Mouse (Mus musculus): ENCODE measurements around the gene Pde7b.
"Not testable (repeated sequence)": the region's sequence is repeated elsewhere in the genome, so short reads cannot be mapped to it uniquely, and the experiment has no call there.

The Pde7b gene

DNA sequence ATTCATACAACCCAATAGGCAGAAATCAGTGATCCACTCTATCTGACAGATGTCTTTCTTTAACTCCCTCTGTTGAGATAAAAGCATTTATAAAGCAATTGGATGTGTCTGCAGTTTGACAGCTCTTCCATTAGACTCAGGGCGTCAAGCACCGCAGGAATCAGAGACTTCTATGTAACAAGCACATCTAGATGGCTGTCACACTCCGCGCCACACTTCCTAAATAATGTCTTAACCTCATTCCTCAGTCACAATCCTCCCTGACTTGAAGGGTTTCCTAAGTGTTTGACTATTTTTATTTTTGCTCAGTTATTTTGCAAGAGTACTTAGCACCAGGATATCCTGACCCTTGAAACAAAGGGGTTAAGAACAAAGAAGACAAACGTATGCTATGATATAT lies 174.7 kb downstream of the Pde7b start:
- no peak for DNase-seq (ENCODE audit: low spot score in 2 of 2)

DNA sequence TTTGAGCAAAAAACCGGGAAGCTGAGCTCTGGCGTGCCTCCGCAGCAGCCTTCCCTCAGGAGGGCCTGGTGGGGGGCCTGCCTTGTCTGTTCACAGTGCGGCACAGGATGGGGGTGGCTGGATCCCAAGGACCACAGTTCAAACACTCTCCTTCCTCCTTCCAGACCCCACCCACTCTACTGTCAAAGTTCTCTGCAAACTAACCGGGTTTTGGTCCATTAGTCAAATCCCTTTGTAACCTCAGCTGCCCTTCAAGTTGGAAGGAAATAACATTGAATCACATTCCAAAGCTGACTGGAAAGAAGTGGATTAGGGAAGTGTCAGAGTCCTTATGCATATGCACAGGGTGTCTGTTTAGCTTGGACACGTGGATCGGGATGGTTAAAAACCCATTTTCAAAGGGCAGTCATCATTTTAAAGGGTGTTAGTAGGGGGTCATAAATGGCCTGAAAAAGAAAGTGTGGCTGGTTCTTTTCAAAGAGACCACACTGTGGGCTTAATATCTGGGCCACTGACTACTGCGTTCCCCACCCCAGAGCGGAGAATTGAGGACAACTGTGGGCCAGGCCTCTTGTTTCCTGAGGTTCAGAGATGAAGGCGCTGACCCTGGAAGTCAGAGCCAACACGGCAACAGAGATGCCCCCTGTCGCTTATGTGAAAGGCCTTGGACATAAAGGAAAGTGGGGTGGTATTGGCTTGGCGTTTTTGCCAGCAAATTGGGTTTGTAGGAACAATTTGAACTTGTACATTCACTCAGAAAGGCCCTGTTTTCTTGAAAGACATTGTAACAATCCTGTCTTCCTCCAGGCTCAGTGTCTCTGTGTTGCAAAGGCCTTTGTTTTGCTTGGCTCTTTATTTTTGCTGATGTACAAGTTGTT lies 175.8 kb downstream of the Pde7b start:
- DNase-seq (ENCODE audit: low spot score in 2 of 2) = no peak

DNA sequence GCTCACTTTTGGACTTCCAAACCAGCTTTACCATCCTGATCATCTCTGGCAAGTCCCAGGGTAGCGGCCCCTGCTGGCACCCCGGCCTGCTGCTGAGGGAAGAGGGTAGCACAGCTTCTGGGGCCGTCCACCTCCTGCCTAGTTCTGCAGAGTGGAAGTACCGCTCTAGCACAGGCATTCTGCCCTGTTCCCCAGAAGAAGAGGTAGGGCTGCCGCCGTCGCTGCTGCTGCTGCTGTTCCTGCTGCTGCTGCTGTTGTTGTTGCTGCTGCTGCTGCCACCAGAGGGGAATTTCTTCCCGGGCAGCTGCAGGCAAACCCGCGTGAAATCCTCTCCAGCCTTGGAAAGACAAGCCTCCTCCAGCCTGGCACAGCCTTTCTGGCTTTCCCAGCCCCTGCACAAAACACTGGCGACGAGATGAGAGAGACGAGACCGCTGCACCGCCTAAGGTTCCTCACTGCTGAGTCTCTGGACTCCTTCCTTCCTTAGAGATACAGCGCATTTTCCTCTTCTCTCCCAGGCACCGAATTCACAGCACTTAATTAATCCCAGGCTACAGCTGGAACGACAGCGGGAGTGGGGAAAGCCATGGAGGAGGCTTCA lies 176.8 kb downstream of the Pde7b start:
- peak in 1 of 2 experiments; percentile 22 for DNase-seq (ENCODE audit: low spot score in 2 of 2)

DNA sequence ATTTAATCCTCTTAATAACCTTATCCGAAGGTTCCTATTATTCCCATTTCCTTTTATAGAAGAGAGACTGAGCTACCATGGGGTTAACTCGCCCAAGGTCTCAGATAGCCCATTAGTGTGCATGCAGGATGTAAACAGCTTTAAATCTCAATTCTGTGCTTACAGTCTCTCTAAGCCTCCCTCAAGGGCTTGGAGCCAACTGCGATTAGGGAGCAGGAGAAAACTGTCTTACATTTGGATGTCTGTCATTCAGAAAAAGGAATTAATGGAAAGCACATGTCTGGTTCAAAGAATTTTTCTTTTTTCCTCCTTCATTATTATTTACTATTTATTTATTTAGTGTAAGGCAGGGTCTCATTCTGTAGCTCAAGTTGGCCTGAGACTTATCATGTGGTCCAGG lies 181.8 kb downstream of the Pde7b start:
- DNase-seq (ENCODE audit: low spot score in 2 of 2) = no peak

DNA sequence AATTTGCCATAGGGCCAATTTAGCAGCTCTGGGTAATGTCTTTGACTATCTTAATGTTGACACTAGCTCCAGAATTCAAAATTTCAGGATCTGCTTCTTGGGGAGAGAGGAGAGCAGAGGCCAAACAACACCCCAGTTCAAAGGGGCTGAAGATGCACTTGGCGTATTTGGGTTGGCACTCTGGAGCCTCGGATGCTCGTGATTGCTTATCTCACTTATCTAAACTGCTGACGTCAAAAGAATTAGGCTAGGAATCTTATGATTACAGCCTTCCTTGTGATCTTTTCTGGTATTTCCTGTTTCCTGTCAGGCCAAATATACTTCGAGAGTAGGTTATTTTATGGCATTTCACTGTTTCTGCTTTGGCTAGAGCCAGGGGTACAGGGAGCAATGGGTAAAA lies 191.1 kb downstream of the Pde7b start:
- DNase-seq (ENCODE audit: low spot score in 2 of 2) = no peak

DNA sequence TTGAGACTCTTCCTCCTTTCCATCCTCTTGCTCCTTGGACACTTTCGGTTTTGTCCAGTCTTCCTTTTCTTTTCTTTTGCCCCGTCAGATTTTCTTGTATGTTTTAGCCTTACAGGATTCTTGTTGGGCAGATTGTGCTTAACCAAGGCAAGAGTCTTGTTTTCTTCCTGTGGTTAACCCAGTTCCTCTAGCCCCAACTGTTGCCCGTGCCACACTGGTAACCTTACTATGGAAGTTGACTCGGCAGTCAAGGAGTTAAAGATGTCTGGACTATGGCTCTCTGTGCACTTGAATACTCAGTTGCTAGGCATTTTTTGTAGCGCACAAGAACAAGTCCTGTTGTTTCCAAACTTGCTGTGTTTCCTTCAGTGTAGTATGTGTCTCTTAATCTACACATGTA lies 193.0 kb downstream of the Pde7b start:
- DNase-seq (ENCODE audit: low spot score in 2 of 2) = no peak

DNA sequence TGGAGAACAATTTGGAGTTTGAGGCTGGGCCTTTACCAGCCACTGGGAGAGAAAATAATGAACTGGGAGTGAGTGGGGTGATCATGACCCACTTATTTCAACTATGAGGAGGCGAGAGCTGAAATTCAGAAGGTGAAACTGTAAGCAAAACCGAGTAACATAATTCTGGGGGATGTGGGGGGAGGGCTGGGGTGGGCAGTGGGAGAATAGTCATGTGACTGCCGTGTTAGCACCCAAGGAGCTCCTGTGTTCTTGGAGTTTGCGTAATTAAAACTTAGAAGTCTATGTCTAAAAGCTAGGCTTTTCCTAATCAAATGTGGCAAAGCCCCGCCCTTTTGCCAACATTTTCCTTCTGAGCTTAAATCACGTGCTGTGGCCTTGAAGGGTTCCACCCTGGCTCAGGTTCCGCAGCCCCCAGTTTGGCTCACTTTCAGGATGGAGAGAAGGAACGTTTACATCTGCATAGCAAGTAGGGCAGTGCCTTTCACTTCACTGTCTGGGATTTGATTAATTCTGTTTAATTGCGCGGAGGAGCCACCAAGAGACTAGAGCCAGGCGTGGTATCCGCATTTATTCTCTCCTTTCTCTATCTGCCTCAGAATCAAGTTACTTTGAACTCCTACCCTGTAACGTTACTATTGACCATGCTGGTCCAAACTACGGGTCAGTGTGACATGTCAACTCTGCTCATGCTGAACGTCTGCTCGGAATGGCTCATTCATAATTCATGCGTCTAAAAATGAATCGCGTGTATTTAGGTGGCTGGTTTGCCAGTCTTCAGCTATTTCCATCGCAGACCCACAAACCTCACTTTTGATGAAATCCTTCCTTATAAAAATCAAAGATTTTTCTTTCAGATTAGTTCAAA lies 196.1 kb downstream of the Pde7b start:
- DNase-seq (ENCODE audit: low spot score in 2 of 2) = no peak

DNA sequence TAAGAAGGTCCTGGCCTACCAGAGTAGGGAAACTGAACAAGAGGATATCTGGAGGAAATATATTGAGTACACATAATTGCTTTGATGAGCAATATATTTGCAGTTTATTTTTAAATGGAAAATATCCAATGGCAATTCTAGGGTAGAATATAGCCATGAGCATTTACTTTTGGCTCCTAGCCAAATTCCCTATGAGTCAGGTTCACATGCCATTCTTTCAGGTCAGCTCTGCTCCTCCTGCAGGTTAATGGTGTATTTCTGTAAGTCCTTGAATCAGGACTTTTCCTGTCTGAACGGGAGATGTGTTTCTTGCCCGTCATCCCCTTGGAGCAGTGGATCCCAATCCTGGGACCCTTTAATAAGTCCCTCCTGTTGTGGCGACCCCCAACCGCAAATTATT lies 197.1 kb downstream of the Pde7b start:
- DNase-seq (ENCODE audit: low spot score in 2 of 2) = no peak

DNA sequence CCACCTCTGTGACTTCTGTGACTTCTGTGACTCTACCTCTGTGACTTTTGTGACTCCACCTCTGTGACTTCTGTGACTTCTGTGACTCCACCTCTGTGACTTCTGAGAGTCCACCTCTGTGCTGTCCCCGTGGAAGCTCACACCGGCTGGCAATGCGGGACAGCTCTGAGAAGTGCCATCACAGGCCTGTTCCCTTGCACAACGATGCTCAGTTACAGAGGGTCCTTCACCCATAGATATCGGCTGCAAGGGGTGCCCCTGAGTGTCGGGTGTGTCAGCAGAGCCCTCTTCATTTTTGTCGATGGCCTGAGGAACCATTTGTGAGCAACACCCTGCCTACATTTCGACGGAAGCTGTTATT lies 206.4 kb downstream of the Pde7b start:
- no peak for DNase-seq (ENCODE audit: low spot score in 2 of 2)

DNA sequence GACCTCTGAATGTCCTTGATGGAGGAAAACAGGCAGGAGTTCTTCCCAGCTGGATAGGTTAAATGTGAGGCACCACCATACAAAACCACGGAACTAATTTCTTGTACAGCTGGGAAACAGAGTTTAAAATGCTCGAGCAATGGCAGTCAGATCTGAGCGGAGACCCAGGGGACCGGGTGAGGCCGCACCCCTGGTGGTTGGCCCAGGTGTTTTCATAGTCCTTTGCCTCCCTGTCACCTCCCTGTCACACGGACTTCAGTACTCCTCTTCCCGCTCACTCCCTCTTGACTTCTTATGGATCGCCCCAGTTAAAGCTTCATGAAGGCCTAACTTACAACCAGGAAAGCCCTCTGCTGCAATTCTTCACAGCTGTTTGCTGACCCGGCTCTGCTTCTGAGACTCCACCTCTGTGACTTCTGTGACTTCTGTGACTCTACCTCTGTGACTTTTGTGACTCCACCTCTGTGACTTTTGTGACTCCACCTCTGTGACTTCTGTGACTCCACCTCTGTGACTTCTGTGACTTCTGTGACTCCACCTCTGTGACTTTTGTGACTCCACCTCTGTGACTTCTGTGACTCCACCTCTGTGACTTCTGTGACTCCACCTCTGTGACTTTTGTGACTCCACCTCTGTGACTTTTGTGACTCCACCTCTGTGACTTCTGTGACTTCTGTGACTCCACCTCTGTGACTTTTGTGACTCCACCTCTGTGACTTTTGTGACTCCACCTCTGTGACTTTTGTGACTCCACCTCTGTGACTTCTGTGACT lies 206.9 kb downstream of the Pde7b start:
- DNase-seq (ENCODE audit: low spot score in 2 of 2) = not testable (repeated sequence)

DNA sequence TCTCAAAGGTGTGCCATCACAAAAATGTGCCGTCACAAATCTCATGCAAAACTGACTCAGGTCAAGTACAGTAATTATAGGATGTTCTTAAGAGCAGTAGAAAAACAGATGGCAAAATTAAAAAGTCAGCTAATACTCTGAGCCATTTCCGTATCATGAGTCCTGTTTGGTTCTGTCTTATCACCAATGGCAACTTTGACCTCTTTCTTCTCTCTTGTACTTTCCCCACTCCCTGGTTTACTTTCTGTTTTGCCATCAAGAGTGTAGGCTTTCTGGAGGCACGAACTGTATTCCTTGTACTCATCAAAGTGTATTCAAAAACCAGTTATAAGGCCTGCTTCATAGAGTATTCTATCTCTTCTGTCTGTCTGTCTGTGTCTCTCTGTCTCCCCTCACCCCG lies 211.0 kb downstream of the Pde7b start:
- DNase-seq (ENCODE audit: low spot score in 2 of 2) = no peak

DNA sequence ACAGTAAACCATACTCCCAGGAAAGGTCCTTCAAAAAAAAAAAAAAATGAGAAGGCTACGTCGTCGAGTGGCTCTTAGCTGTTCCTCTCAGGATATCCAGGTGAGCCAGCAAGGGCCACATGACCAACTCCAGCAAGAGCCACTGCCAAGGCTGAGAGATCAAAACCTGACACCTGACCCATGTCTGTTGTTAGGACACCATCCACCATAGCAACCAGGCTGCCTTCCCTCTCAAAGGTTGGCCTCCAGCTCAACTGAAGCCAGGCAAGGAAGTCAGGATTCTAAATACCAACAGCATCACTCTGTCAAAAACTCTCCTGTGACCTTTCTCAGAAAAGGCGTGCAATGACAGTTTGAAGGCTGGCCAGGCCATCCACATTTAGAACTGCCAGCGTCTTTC lies 211.4 kb downstream of the Pde7b start:
- DNase-seq (ENCODE audit: low spot score in 2 of 2) = no peak

DNA sequence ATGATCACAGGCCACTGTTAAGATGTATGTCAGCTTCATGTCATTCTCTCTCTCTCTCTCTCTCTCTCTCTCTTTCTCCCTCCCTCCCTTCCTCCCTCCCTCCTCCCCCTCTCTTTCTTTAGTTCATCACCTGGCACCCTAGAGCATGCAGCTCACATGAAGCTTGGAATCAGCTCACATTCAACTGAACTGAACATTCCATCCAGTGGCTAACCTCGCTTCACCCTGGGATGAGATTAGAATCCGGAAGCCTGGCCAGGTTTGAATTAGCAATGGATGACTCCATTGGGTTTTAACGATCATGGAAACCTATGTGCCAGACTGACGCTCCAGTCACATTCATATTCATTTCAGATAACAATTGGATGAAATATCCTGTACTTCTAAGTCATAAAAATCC lies 215.1 kb downstream of the Pde7b start:
- no peak for DNase-seq (ENCODE audit: low spot score in 2 of 2)

DNA sequence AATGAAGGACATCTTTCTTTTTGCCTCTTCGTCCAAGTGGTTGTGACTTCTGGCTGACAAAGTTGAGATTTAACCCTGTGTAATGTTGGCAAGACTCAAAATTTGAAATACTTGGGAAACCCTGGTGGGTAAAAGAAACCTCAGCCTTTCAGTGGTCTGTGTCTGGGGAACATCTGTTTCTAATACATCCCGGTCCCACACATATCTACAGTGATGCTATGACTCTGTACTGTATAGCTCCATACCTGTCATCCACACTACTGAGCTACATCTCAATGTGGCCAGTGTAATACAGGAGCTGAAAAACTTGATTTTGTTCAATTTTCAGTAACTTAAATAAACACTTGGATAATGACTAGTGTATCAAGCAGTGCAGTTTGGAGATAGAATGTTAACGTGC lies 216.4 kb downstream of the Pde7b start:
- no peak for DNase-seq (ENCODE audit: low spot score in 2 of 2)

DNA sequence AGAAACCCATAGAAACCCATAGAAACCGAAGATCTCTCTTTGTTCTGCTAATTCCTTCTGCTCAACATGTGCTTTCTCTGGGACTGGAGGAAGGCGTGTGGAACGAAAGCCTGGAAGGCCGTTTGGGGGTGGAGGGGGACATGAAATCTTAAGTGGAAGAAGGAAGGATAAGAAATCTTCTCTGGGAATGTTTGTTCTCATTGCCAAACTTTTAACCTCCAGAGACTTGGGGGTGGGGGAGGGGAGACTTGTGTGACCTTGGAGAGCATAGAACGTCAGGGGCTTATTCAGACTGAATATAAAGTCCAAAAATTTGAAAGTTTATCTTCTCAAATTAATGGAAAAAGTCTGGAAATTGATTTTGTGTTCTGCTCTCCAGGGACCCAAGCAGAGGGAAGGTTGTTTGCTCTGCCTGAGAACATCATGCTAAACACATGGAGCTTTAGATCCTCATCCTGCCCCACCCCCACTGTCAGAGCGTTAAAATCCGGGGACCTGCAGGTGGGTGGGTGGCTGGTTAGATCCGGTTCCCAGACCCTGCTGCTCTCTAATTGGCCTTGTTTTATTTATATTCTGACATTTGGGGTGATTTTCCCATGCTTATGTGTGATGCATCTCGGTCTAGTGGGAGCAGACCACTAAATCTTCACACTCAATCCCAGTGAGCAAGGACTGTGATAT lies 217.0 kb downstream of the Pde7b start:
- no peak for DNase-seq (ENCODE audit: low spot score in 2 of 2)

DNA sequence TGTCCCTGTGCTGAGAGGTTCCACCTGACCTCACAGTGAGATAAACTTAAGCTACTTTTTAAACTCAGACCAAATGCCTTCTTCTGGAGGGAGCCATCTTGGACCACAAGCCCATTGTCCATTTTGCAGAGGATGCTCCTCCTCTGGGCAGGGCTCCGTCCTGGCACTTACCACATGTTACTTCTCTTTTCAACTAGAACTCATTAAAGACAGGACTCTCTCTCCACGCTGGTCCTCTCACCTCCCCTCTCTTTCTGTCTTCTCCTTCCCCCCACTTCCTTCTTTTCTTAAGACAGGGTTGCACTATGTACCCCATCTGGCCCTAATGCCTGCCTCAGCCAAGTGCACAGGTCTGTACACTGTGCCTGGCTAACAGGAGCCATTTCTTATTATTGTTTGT lies 217.8 kb downstream of the Pde7b start:
- DNase-seq (ENCODE audit: low spot score in 2 of 2) = no peak

DNA sequence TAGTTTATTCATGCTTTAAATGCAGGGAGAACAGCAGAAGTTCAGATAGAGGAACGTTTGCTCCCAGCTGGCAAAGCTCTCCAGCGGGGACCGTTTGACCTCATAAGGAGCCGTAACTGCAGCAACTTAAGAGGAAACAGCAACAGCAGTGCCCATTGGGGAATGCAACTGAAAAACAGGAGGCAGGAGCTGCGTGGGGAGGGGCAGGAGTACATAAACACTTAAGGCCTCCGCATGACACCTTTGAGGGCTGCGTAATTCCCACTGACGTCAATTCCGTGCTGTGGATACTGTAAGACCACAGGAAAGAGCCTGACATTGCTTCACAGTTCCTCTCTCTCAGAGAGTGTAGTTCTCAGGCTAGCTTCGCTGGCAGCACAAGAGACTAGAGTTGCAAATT lies 219.4 kb downstream of the Pde7b start:
- no peak for DNase-seq (ENCODE audit: low spot score in 2 of 2)

DNA sequence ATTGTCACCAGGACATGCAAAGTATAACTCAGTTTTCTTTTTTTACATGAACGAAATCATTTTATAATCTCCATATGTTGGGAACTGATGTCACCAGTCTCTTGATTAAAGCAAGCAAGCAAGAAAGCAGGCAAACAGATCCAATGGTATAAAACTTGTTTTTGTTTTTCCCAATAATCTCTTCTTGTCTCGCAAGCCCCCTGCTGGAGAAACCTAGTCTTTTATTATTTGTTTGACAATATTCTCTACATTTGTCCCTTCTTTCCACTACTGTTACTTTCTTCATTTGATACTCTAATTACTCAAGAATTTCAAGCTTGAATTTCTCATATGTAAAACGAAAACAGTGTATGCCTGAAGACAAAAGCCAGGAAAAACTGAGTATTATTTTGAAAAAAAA lies 220.1 kb downstream of the Pde7b start:
- peak in 1 of 2 experiments; percentile 11 for DNase-seq (ENCODE audit: low spot score in 2 of 2)

DNA sequence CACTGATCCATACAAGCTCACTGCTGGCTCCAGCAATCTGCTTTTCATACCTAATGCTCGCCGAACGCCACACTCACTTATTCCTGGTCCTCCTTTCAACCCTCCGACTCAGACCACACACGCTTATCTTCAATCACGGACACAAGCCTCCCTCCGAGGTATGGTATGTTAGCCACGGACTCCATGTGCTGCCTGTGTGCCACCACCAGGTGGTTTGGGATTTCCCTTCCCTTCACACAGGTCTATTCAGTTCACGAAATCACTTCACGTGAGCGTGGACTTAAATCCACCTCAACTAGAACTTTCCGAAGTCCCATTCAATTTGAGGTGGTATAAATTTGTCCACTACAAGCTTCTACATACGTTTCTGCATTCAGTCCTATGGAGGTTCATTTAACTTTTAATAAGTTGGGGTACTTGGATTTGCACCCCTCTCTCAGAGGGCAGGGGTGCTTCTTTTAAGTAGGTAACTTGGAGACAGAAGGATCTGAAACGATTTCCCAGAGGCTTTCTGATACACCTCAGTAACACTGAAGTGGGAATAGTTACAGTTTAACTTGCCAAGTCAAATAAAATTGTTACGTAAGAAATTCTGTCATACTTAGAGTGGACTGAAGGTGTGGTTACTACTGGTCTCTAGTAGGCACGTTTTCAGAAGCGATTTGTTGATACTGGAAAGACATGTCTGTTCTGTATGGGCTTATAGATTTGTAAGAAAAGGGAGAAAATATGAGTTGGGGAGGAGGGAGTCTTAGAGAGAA lies 221.4 kb downstream of the Pde7b start:
- DNase-seq (ENCODE audit: low spot score in 2 of 2) = no peak

DNA sequence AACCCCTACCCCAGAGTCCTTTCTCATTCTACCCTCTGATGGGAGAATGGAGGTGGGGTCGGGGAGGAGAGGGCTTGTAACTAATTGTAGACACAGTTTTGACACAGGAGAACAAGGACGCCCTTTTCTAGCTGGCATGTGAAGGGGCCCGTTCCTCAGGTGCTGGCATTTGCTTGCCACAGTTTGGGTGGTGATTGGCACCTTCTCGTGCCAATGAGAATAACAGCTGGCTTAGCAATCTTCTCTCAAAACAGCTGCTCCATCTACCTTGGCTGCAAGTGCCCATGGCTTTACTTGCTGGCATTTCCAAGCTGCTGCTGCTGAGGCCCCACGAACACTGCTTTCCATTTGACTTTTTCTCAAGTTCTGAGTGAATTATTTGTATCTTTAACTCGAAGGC lies 223.7 kb downstream of the Pde7b start:
- no peak for DNase-seq (ENCODE audit: low spot score in 2 of 2)

DNA sequence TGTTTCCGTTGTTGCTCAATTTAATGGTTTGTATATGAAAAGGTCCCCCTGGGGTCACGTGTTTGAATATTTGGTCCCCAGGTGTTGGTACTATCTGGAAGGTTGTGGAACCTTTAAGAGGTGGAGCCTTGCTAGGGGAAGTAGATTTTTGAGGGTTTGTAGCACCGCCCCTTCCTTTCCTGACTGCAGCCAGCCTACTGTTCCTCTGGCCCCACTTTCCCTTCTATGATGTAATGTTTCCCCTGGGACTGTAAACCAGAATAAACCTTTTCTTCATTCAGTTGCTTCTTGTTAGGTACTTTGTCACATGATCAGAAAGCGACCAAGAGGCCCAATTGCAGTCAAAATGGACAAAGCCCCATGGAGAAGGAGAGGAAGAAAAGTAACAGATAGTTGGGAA lies 229.8 kb downstream of the Pde7b start:
- DNase-seq (ENCODE audit: low spot score in 2 of 2) = no peak
